Mouse (Mus musculus) thymus, adult 2 months (tissue): ENCODE results near the gene Pla2g5. TPM values are rescaled to one million over a fixed set of nuclear protein-coding genes. Genes with fewer than 3 reads are reported as not detected.

Experiments used
- DNase-seq: peaks from one replicate; pipeline ENCODE4 v3.0.0; 2021
- H3K27ac ChIP-seq: fragments of 200-500 bp; 2 replicates; pipeline ENCODE4 v1.5.1; 2012; ENCODE audit warnings: low read length, control low read depth; ENCODE audit not compliant: control insufficient read depth, insufficient read depth
- H3K27me3 ChIP-seq: fragments of 200-500 bp; 2 replicates; pipeline ENCODE4 v1.6.1; 2012; ENCODE audit warnings: mild to moderate bottlenecking, low read length, moderate library complexity, mixed read lengths; ENCODE audit not compliant: control insufficient read depth, insufficient read depth
- H3K36me3 ChIP-seq: fragments of 200-500 bp; 2 replicates; pipeline ENCODE4 v1.6.1; 2012; ENCODE audit warnings: mild to moderate bottlenecking, low read length, moderate library complexity; ENCODE audit not compliant: control insufficient read depth, insufficient read depth
- H3K4me1 ChIP-seq: fragments of 200-500 bp; replicated peaks from 2 replicates; pipeline ENCODE4 v1.6.1; 2012; ENCODE audit warnings: low read length; ENCODE audit not compliant: control insufficient read depth, insufficient read depth
- H3K4me3 ChIP-seq: fragments of 200-500 bp; 2 replicates; pipeline ENCODE4 v1.5.1; 2012; ENCODE audit warnings: mild to moderate bottlenecking, low read length, control low read depth, moderate library complexity; ENCODE audit not compliant: control insufficient read depth, insufficient read depth
- CTCF ChIP-seq: fragments of 200-500 bp; IDR thresholded peaks from 2 replicates; pipeline ENCODE4 v1.5.1; 2012; ENCODE audit warnings: mild to moderate bottlenecking, control low read depth, low read length, moderate library complexity, borderline replicate concordance; ENCODE audit not compliant: control insufficient read depth, poor library complexity, insufficient read depth; ENCODE audit errors: extremely low read depth
- POLR2A ChIP-seq: fragments of 200-500 bp; IDR thresholded peaks from 2 replicates; pipeline ENCODE4 v1.6.1; 2012; ENCODE audit warnings: mild to moderate bottlenecking, low read length, control low read depth, moderate library complexity; ENCODE audit not compliant: control insufficient read depth, poor library complexity, insufficient read depth; ENCODE audit errors: extremely low read depth
- WGBS: fragments of 180-500 bp; shearing (Covaris S2); methylation state at CpG from one replicate; pipeline ENCODE4 v1.1.7; 2018; 5-methylcytosine and 5-hydroxymethylcytosine counted together
- polyA plus RNA-seq: library from polyadenylated mRNA; depleted of rRNA; stranded (reverse); fragments of >200 nt; gene quantifications from 2 replicates; pipeline ENCODE4 v1.2.3, GENCODE M21; 2012

Pla2g5 gene
- polyA plus RNA-seq, 1 experiment = 11.5 TPM

DNA sequence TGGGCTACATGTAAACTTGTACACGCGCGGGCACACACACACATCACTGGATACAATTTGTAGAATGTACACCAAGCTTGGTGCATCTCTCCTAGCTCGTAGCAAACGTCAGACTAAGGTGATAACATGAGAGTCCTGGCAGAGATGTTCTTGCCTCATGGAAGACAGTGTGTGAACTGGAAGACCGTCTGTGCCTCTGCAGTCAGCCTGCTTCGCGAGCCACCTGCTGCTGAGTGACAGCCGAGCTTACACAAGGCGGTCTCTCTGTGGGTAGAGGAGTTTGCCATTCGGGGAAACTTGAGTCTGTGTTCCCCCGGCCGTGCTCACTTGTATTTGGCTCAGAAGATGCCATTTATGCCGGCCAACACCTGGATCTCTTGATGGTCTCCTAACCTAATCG lies 4.8 kb downstream of the Pla2g5 start:
- no peaks in the 10 kb centered on the region for H3K4me1 ChIP-seq
- DNase-seq = no peak
- no peak overlapping the region for H3K27ac ChIP-seq
- H3K27me3 ChIP-seq = no peaks in the 10 kb centered on the region; the same call in 1 of the 2 replicates
- TF ChIP-seq CTCF = no peak
- no peaks in the 10 kb centered on the region for H3K36me3 ChIP-seq
- WGBS = 41% methylated on average over 15 of the region's 15 CpGs
- no peak overlapping the region for H3K4me3 ChIP-seq

DNA sequence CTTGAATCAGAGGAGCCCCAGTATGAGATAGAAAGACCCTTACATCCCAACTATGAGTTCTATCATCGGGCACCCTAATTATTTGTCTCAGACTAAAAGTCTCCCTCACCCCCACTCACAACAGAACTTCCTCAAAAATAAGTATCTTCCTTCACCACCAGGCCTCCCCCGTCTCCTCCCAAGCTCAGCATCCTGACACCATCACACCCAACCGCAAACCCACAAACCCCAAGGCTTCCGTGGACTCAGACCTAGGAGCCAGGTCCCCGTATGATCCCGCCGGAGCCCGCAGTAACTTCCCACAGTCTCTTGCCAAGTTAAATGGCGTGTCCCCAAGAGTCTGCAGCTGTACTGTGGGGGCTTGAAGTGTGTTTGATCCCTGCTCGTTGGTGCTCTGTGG lies 5.7 kb downstream of the Pla2g5 start:
- H3K4me1 ChIP-seq = no peaks in the 10 kb centered on the region
- no peak for DNase-seq
- TF ChIP-seq CTCF = no peak
- no peak for TF ChIP-seq POLR2A
- no peaks in the 10 kb centered on the region for H3K36me3 ChIP-seq
- H3K4me3 ChIP-seq = no peak overlapping the region
- no peak overlapping the region for H3K27ac ChIP-seq
- H3K27me3 ChIP-seq = no peaks in the 10 kb centered on the region; the same call in 1 of the 2 replicates
- WGBS = 5% methylated on average over 10 of the region's 10 CpGs

DNA sequence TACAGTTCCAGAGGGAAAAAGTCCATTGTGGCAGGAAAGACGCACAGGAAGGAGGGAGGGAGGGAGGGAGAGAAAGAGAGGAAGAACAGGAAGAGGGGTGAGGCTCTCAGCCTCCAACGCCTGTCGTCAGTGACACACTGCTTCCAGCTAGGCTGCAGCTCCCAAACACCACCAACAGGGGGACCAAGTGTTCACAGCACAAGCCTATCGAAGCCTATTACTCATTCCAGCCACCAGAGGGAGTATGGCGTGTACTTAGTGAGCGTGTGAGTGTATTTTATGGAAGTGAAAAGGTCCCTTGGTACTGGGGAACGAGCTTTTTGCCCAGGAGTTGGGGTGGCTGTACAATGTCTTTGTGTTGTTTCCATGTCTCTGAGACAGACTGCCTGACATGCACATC lies 6.8 kb downstream of the Pla2g5 start:
- TF ChIP-seq CTCF = peak; percentile 46; the same call in 1 of the 2 replicates
- no peak for TF ChIP-seq POLR2A
- DNase-seq = peak; percentile 57
- WGBS = 33% methylated on average over 7 of the region's 7 CpGs
- H3K4me3 ChIP-seq = no peak overlapping the region
- H3K4me1 ChIP-seq = no peaks in the 10 kb centered on the region
- no peak overlapping the region for H3K27ac ChIP-seq
- no peaks in the 10 kb centered on the region for H3K36me3 ChIP-seq
- H3K27me3 ChIP-seq = no peaks in the 10 kb centered on the region; the same call in 1 of the 2 replicates

DNA sequence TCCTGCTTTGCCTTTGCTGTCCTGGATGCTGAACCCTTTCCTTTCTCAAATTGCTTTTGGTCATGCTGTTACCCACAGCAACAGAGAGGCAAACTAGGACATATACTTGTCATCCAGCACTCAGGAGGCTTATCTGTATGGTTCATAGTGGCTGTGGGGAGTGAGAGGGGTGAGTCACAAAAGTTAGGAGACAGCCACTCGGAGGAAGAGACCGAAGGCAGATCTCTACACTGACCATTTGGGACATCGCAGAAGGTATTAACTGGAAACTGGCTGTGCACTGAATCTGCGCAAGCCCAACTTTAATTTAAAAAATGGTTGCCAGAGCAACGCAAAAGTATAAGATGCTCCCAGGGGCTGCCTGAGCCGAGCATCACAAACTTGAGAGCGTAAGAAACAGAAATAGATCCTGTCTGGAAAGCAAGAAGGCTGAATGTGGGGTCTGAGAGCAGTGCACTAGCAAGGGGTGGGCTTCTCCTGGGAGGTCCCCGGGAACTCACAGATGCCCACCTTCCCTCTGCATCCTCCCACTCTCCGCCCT lies 8.1 kb downstream of the Pla2g5 start:
- Histone ChIP-seq H3K4me1 (no peaks in the 10 kb centered on the region), H3K4me3 (no peak overlapping the region), H3K27ac (no peak overlapping the region), H3K36me3 (no peaks in the 10 kb centered on the region), H3K27me3 (no peaks in the 10 kb centered on the region; the same call in 1 of the 2 replicates)
- no peak for DNase-seq
- TF ChIP-seq CTCF (no peak), POLR2A (no peak)
- WGBS = 87% methylated on average over 9 of the region's 9 CpGs

DNA sequence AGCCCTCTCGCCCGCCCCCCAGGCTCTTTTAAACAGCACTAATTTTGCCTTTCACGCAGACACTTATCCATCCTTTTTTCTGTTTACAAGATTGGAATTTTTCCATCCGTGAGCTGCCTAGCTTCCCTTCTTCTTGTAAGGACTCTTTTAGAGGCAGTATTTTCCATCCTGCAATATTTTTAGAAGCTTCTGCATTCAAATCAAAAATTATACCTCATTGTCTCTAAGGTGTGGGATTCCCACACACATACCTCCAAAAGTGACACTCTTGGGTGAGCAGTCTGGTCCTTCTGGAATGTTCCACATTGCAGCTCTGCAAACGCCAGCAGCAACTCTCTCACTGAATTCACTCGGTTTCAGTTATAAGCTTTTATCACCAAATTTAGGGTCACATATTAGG lies 10.3 kb downstream of the Pla2g5 start:
- no peak for DNase-seq
- H3K36me3 ChIP-seq = no peaks in the 10 kb centered on the region
- WGBS = 83% methylated on average over 6 of the region's 6 CpGs
- TF ChIP-seq POLR2A (no peak), CTCF (no peak)
- no peak overlapping the region for H3K4me3 ChIP-seq
- H3K27ac ChIP-seq = no peak overlapping the region
- H3K4me1 ChIP-seq = no peaks in the 10 kb centered on the region
- H3K27me3 ChIP-seq = no peaks in the 10 kb centered on the region

DNA sequence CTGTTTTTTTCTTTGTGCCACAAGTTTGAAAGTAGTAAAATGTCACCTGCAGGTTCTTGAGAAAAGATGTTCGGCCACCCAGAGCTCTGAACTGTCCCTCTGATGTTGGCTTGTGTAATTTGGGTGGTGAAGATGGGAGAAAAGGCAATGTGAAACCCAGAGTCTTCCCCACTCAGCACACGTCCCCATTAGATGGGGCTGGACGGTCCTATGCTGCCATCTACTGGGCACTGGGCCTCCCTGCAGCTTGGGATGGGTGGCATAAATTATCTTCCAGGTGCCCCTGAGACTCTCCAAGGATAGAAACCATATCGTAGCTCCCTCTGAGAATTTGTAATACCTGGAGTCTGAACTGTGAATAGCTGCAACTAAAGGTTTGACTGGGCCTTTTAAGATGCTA lies 11.8 kb downstream of the Pla2g5 start:
- 3% methylated on average over 4 of the region's 4 CpGs for WGBS

DNA sequence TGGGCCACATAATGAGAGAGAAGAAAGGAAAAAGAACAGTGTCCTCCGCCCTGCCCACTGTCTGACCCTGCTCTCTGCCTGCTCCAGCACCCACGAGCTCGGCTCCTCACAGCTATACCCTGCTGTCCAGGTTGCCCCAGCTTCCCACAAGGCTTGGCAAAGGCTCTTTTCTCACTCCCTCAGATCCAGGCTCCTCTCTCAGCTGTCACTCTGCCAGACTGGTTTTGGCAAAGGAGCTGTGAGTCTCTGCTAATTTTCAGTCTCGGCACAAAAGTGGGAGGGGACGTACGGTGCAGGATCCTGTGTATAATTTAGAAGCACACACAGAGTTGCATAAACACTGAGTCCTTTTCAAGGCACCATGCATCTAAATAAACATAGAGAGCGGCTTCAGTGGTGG lies 21.9 kb downstream of the Pla2g5 start:
- WGBS = 93% methylated on average over 7 of the region's 7 CpGs
- DNase-seq = no peak

More for the DNA sequence above, 11.8 kb downstream of the Pla2g5 start:
- Histone ChIP-seq H3K36me3 (no peaks in the 10 kb centered on the region), H3K27me3 (no peaks in the 10 kb centered on the region), H3K4me1 (no peaks in the 10 kb centered on the region), H3K4me3 (no peak overlapping the region), H3K27ac (no peak overlapping the region)
- TF ChIP-seq CTCF (peak; percentile 75; the same call in 1 of the 2 replicates), POLR2A (no peak)
- peak; percentile 71 for DNase-seq

More for the DNA sequence above, 21.9 kb downstream of the Pla2g5 start:
- Histone ChIP-seq H3K4me3 (no peak overlapping the region), H3K36me3 (no peaks in the 10 kb centered on the region), H3K27me3 (no peaks in the 10 kb centered on the region), H3K27ac (no peak overlapping the region), H3K4me1 (no peaks in the 10 kb centered on the region)
- no peak for TF ChIP-seq CTCF
